Mouse (Mus musculus) fat pad, adult 2 months (tissue): ENCODE results near the gene Tgfa.

Source experiments
- DNase-seq: peaks from one replicate; pipeline ENCODE4 v3.0.0-alpha.2; 2011; ENCODE audit warnings: low read depth, low spot score; ENCODE audit errors: extremely low read depth

Gene Tgfa

GRCm38 (mm10) chr6:86222381-86222780 is 27.4 kb downstream of the Tgfa start:
- peak; percentile 76 for DNase-seq

DNA sequence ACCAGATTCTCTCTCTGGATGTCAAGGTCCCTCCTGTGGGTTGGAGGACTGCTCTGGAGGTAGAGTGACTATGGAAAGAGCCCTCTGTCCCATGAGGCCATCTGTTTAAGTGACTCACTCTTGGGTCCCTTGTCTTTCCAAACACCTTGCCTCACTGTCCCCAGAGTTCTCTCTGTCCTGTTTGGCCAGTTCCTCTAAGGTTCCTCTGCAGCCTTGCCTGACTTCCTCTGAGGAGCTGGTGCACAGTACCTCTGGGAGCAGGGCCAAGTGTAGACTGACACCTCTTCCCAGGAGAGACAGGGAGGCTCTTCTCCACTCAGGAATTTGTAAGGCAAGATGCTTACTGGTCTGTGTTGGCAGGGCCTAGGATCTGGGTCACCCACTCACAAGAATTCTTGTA is 30.6 kb downstream of the Tgfa start:
- DNase-seq = no peak

GRCm38 (mm10) chr6:86232367-86232766 is 37.3 kb downstream of the Tgfa start:
- no peak for DNase-seq

- no peak for DNase-seq
These were observed 38.7 kb downstream of the Tgfa start for GRCm38 (mm10) chr6:86233512-86234430.

DNA sequence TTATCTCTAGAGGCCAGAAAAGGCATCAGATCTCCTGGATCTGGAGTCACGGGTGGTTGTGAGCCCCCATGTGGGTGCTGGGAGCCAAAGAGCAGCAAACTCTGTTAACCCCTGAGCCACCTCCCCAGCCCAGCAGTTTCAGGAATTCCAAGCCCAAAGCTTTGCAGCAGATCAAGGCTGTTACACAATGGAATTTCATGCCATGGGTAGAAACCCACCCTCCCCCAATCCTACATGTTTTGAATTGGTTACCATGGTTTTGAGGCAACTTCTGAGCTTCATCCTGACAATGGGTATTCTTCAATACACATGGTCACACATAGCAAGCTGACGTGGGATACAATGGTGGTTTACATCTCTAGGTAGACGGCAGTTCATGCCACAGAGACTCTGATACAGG is 49.8 kb downstream of the Tgfa start:
- DNase-seq = no peak

DNA sequence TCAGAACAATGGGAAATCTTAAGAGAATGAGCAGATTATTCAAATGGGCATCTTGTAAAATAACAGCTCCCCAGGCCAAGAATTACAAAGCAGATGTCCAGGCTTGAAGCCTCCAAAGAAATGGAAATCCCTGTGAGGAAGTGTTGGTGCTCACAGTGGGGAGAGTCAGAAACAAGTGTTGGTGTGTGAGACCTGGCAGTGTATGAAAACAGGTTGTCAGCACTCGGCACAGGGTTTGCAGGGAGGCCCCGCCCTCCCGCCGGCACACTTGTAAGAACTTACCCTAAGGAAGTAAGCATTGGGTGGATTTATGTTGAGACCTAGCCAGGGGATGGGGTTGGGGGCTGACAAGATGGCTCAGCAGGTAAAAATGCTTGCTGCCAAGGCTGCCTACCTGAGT is 50.9 kb downstream of the Tgfa start:
- no peak for DNase-seq

DNA sequence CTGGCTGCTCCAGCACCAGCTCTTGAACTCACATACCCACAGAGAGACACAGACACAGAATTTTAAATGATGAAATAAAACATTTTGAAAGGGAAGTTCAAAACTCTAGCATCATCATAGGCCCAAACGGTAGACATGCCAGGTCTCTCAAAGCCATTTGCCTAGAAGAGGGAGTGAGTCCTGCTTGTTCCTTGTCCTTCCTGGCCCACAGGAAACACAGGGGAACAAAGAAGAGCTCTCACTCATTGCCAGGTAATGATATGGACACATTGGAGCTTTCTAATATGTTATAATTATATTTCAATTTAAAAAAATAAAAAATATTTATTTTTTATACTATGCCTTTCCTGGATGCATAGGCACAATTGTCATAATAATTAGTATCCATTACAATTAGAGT is 53.5 kb downstream of the Tgfa start:
- DNase-seq = no peak

- DNase-seq = no peak
These were observed 54.0 kb downstream of the Tgfa start for GRCm38 (mm10) chr6:86249042-86249441.

DNA sequence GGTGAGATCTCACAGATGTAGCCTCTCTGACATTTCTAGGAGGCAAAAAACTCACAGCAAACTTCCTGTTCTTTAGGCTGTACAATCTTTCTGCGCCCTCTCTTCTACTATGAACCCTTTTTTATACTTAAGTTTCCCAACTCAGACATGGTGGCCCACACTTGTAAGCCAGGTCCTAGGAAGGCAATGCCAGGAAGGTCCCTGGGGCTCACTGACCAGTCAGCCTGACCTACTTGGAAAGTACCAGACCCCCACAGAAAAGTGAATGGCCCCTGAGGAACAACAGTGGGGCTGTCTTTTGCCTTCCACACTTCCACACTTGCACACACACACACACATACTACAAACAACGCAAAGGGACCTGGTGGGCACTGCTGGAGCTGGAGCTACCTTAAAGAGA is 55.2 kb downstream of the Tgfa start:
- DNase-seq = no peak

DNA sequence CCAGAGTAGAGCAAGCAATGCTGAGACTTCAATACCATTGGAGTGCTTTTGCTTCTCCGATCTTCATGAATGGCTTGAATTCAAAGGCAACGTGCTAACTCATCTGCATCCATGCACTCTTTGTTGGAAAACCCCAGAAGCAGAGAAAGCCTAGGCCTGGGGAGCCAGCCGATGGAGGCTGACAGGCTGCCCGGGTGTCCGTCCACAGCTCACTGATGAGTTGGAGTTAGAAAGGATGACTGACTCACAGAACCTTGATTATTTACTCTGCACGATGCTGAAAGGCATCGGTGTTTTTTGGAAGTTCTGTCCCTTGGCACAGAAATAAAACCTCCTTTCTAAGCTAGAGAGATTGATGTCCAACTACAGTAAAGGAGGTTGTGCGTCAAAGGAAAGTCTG is 55.8 kb downstream of the Tgfa start:
- DNase-seq = no peak

- DNase-seq = peak; percentile 33
These were observed 57.4 kb downstream of the Tgfa start for GRCm38 (mm10) chr6:86252176-86253125.

DNA sequence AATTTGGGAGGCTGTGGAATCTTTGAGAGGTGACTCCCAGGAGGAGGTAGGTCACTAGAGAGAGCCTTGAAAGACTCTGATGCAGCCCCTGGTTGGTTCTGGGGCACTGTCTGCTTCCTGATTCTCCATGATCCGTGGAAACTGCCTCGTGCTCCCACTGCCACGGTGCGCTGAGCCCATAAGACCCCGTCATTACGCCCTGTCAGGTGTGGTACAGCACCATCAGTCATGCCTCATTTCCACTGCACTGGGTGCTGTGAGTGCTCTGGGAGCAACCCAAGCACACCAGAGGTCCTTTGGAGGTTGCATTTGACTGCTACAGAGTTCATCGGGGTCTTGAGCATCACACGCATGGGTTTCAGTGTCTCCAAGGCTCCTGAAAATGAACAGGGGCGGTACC is 60.9 kb downstream of the Tgfa start:
- no peak for DNase-seq

- no peak for DNase-seq
These were observed 64.2 kb downstream of the Tgfa start for GRCm38 (mm10) chr6:86259242-86259641.

DNA sequence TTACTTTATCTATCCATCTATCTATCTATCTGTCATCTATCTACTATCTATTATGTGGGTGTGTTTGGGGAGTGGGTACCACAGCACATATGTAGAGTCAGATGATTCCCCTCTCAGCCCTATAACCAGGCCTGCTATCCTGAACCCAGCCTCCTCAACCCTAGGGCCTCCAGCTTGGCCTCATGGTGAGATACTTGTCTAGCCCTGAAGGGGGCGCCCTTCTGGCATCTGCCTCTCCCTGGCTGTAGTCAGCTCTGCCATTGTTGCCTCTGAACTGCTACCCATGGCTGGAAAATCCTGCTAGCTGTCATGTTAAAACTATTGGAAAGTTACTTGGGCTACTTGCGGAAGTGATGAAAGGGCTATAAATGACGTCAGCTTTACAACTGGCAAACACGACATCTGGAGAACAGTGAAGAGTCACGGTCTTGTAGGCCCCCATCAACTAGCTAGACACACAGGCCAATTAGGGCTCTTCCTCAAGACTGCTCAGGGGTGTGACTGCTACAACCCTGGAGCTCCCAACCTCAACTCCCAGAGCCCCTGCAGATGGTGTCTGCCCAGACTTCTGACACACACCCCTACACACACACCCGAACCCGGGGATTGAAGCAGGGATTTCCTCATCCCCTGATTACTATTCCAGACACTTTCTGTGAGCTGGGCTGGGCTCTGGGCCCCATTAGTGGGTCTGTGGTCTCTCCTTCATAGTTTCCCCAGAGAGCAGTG is 65.5 kb downstream of the Tgfa start:
- DNase-seq = no peak

DNA sequence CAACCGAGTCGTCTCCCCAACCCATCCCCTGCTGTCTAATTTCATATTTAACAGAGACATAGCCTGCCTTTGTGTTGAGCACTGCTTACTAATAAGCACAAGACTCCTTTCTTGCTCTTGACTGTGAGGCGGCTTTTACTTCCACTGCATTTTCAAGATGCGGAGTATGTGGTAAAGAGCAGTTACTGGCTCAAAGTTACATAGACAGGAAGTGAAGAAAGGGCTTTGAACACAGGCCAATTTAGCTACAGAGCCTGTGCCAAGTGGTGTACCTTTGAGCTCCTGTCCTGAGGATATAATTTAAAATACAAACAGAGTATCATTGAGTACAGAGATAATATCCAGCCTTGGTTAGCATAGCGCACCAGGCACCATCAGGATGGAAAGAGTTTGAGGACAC is 71.8 kb downstream of the Tgfa start:
- no peak for DNase-seq

DNA sequence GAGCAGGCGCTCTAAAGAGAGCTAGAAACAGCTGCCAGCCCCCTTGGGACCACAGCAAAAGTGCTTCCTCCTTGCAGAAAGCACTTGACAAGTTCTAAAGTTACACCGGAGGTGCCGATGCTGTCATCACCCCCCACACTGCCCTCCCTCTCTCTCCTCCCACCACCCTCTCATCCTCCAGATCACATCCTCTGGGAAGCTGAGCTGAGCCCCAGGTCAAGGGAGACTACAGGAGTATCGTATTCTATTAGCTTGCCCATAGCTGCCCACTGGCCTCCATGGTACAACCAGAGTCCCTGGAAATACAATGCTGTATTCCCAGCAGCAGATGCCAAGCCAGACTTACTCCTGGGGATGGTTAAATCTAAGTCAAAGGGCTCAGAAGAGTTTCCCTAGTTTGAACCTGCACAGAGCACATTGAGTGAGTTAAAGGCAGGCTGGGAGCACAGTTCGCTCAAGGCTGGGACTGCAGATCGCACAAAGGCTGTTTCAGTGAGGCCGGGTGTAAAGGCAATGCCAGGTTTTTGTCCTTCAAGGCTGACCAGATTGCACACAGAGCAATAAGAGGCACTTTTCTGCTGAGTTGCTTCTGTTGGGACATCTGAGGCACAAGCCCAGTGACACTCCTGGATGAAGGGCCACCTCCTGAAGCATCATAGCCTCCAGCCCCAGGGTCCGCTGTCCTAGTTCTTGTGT is 75.5 kb downstream of the Tgfa start:
- no peak for DNase-seq

DNA sequence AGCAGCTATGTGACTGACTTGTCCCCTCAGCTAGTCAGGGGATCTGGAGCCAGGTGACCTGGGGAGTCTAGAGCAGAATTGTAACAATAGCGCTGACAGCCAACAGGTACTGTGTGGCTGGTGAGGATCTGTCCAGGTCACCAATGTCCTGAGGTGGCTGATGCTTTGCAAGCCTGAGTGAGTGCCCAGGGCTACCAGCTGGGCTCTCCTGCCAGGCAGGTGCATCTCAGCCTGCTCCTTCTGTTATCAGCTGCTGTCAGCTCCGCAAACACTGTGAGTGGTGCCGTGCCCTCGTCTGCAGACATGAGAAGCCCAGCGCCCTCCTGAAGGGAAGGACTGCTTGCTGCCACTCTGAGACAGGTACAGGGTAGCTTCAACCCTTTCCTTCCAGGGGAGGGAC is 76.1 kb downstream of the Tgfa start:
- DNase-seq = no peak

- no peak for DNase-seq
These were observed 80.7 kb downstream of the Tgfa start for GRCm38 (mm10) chr6:86275704-86276103.

GRCm38 (mm10) chr6:86276816-86277215 is 81.8 kb downstream of the Tgfa start:
- DNase-seq = no peak

DNA sequence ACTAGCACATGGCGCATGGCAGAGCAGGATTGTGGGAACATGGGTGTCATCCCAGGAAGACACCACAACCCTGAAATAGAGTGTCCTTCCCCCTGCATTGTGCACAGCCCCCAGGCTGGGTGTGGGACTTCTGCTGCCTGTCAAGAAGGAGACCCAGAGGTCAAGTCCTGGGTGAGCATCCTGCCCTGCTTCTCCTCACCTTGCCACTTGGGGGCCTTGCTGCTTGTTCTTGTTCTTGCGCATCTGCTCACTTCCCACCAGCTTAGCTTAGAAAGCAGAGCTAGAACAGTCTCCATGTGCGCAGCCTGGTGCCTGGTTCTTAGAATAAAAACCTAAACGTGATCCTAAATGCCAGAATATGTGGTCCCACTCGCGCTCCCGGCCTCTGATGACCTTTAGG is 82.6 kb downstream of the Tgfa start:
- DNase-seq = no peak
